Mouse (Mus musculus): ENCODE measurements around the gene Nrbf2.

Nrbf2 gene

DNA sequence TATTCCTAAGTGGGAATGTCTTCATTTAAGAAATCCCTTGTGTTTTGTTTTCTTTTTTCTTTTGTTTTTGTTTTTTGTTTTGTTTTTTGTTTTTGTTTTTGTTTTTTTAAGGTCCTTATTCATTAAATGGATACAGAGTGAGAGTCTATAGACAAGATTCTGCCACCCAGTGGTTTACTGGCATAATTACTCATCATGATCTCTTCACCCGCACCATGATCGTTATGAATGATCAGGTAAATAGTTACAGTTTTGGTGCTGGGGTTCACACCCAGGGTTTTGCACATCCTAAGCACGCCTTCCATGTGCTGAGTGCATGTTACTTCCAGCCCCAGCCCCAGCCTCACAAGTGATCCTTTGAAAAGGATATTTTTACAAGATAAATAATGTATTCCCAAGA, 68.2 kb downstream of the Nrbf2 start:
- DNase-seq (ENCODE audit: low spot score in 2 of 2) = no peak

Data from frontal cortex, postnatal 25 days (tissue).